Mouse (Mus musculus) spleen, adult 2 months (tissue): Measurements from ENCODE around the gene Arhgap22.

ENCODE experiments used
- CTCF ChIP-seq: fragments of 200-500 bp; IDR thresholded peaks from 2 replicates; pipeline ENCODE4 v1.5.1; 2011; ENCODE audit warnings: mild to moderate bottlenecking, inconsistent platforms; ENCODE audit not compliant: insufficient read depth, insufficient read length, insufficient replicate concordance; ENCODE audit errors: extremely low read depth
- POLR2A ChIP-seq: fragments of 200-500 bp; IDR thresholded peaks from 2 replicates; pipeline ENCODE4 v1.6.1; 2011; ENCODE audit warnings: low read depth, low read length, inconsistent platforms

DNA sequence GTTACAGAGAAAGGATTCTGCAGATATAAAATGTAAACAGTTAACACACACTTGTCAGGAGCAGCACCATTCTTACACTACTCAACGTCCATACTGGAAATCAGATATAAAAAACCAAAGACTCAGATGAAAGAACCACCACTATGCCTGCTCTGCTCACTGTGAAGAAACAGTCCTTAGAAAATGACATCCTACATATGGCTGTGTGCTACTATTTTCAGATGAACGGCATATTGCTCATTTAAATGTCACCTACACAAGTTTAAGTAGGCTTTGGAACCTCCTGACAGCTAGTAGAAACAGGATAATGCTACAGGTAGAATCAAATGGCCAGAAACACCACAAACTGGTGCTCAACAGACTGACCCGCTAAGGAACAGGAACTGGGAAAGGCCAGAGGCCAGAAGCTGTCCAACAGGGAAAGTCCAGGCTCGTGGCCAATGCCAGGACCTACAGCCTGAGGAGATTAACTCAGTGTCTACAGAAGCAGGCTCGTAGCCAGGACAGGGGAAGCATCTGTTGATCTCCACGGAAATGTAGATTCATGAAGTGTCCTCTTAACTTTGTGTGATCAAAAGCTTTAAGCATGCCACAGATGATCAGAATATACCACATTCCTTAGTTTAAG lies 167.1 kb downstream of the Arhgap22 start:
- TF ChIP-seq CTCF (no peak), POLR2A (no peak)
